Mouse (Mus musculus): ENCODE data around the gene Ubap1l. TPM values are rescaled to one million over a fixed set of nuclear protein-coding genes. Genes with fewer than 3 reads are reported as not detected.

The Ubap1l gene
- polyA plus RNA-seq, 1 experiment from 2014 or later, result 1.6 TPM

DNA sequence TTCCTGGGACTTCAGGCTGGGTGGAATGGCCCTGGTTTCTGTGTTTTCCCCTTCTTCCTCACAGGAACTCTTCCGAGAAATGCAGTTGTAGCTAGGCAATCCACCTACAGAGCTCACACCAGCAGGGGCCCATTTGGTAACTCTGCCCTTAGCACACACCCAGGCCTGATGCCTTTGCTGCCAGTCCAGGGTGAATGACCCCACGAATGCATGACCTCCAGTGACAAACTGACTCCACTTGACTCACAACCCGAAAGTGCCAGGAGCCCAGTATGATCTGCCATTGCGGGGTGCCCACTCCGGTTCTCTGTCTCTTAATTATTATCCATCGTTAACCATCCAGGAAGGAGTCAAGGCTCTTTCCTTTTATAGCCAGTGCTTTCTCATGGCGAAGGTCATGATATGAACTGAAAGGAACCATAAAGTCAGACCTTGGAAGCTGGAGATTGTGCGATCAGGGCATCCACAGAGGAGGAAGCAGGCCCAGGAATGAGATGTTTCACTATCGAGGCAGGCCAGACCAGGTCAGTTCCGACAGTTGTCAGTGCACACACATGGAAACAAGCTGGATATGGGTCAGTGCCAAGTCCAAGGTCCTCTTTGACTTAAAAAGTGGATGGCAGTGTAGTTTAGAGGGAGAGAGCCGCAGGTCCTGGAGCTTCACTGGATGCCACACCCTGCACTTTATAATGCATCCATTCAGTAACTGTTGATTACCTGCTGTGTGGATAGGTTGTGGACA lies 62.1 kb downstream of the Ubap1l start, which contains the start of gene Slc51b:
Gene Slc51b (minus strand): TSS at position 196 of the 742 bp plus-strand sequence.
- Histone ChIP-seq H3K36me3 (no peaks in the 10 kb centered on the region), H3K27me3 (replicated peaks) (no peaks in the 10 kb centered on the region), H3K4me1 (no peaks in the 10 kb centered on the region), H3K9me3 (no peaks in the 10 kb centered on the region), H3K27ac (no peak within 1 kb of the TSS), H3K4me2 (replicated peaks) (no peak within 1 kb of the TSS), H3K4me3 (no peak within 1 kb of the TSS), H3K9ac (no peak within 1 kb of the TSS)
- 84% methylated on average over 11 of the region's 11 CpGs for WGBS
- ATAC-seq (ENCODE audit: low FRiP score, low read depth), result no peak

DNA sequence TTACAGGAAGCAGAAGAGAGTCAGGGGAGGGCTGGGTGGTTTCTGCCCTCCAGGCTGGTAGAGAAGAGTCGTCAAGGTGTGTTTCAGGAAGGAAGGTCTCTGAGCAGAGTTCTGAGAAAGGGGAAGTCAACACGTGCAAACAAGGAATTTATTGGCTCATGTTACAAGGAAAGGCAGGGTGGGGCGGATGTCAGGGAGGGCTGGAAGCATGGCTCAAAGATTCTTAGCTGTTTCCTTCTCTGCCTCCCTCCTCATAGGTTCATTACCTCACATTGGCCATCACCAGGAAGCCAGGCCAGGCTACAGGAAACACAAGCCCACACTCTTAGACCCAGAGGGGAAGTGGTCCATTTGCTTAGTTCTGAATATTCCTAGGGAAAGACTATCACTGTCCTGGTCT lies 63.6 kb downstream of the Ubap1l start:
- no peak for ATAC-seq (ENCODE audit: low FRiP score, low read depth)
- H3K36me3 ChIP-seq, result no peaks in the 10 kb centered on the region
- H3K4me1 ChIP-seq, result no peaks in the 10 kb centered on the region
- H3K27me3 ChIP-seq (replicated peaks), result no peaks in the 10 kb centered on the region
- no peak overlapping the region for H3K9ac ChIP-seq
- H3K4me2 ChIP-seq (replicated peaks), result no peak overlapping the region
- no peak overlapping the region for H3K4me3 ChIP-seq
- H3K27ac ChIP-seq, result no peak overlapping the region
- no peaks in the 10 kb centered on the region for H3K9me3 ChIP-seq
- 45% methylated on average over 3 of the region's 3 CpGs for WGBS

DNA sequence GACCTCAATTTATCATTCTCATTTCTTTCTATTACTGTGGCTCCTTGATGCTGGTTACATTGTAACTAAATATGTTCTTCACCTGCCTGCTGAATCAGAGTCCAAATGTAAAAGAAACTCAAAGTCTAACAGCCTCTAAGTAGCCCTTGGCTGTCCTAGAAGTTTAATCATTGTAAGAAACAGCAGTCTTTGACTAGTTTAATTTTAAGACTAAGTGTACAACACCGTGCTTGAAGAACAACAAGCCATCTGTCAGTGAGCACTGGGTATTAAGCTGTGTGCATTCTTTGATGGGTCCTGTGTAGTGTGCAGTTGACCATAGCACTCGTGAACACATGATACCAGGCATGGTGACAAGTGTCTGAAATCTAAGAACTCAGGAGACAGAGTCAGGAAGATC lies 66.7 kb downstream of the Ubap1l start:
- no peak overlapping the region for H3K4me3 ChIP-seq
- H3K27ac ChIP-seq, result no peak overlapping the region
- H3K27me3 ChIP-seq (replicated peaks), result no peaks in the 10 kb centered on the region
- WGBS, result 84% methylated on average over 2 of the region's 2 CpGs
- no peak for ATAC-seq (ENCODE audit: low FRiP score, low read depth)
- H3K9ac ChIP-seq, result no peak overlapping the region
- H3K4me2 ChIP-seq (replicated peaks), result no peak overlapping the region
- H3K36me3 ChIP-seq, result no peaks in the 10 kb centered on the region
- no peaks in the 10 kb centered on the region for H3K9me3 ChIP-seq
- no peaks in the 10 kb centered on the region for H3K4me1 ChIP-seq

DNA sequence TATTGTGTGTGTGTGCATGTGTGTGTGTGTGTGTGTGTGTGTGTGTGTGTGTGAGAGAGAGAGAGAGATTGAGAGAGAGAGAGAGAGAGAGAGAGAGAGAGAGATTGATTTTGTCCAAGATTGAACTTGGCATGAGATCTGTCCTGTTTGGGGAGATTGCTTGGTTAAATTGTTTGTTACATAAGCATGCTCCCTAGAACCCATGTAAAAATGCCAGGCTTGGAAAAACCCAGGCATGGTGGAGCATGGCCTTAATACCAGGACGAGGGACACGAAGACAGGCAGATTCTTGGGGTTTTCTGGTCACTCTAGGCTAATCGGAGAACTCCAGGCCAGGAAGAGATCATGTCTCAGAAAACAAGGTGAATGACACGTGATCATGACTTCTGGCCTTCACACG lies 67.2 kb downstream of the Ubap1l start:
- ATAC-seq (ENCODE audit: low FRiP score, low read depth), result no peak
- WGBS, result 90% methylated on average over 5 of the region's 5 CpGs
- no peaks in the 10 kb centered on the region for H3K4me1 ChIP-seq
- no peaks in the 10 kb centered on the region for H3K36me3 ChIP-seq
- no peak overlapping the region for H3K4me3 ChIP-seq
- no peak overlapping the region for H3K9ac ChIP-seq
- H3K27me3 ChIP-seq (replicated peaks), result no peaks in the 10 kb centered on the region
- H3K27ac ChIP-seq, result no peak overlapping the region
- H3K9me3 ChIP-seq, result no peaks in the 10 kb centered on the region
- H3K4me2 ChIP-seq (replicated peaks), result no peak overlapping the region

Other genes with a start within 250 kb of the Ubap1l start
- 32.6 and 36.4 TPM in 2 replicates for gene Igdcc3, start 219.9 kb upstream of the Ubap1l start, polyA plus RNA-seq (2016; fragmentation: Nextera tagmentation; extraction: Ambion mirVana)
- 5.4 and 5.7 TPM in 2 replicates for gene Parp16, start 165.7 kb upstream of the Ubap1l start, polyA plus RNA-seq (2016; fragmentation: Nextera tagmentation; extraction: Ambion mirVana)
- gene Cilp, start 95.9 kb upstream of the Ubap1l start, polyA plus RNA-seq (2016; fragmentation: Nextera tagmentation; extraction: Ambion mirVana), result 0.33 and 0.47 TPM in 2 replicates
- gene Clpx, start 66.8 kb upstream of the Ubap1l start, polyA plus RNA-seq (2016; fragmentation: Nextera tagmentation; extraction: Ambion mirVana), result 41.9 and 46.2 TPM in 2 replicates
- 14.6 and 15.4 TPM in 2 replicates for gene Pdcd7, start 14.9 kb upstream of the Ubap1l start, polyA plus RNA-seq (2016; fragmentation: Nextera tagmentation; extraction: Ambion mirVana)
- gene Kbtbd13, start 30.6 kb downstream of the Ubap1l start, polyA plus RNA-seq (2016; fragmentation: Nextera tagmentation; extraction: Ambion mirVana), result 0.81 and 0.86 TPM in 2 replicates
- gene Rasl12, start 37.5 kb downstream of the Ubap1l start, polyA plus RNA-seq (2016; fragmentation: Nextera tagmentation; extraction: Ambion mirVana), result 6.6 and 8.3 TPM in 2 replicates
- not detected in 2 replicates for gene Slc51b, start 61.9 kb downstream of the Ubap1l start, polyA plus RNA-seq (2016; fragmentation: Nextera tagmentation; extraction: Ambion mirVana)
- 23.5 and 24.9 TPM in 2 replicates for gene Mtfmt, start 74.7 kb downstream of the Ubap1l start, polyA plus RNA-seq (2016; fragmentation: Nextera tagmentation; extraction: Ambion mirVana)
- 125 and 129 TPM in 2 replicates for gene Spg21, start 99.9 kb downstream of the Ubap1l start, polyA plus RNA-seq (2016; fragmentation: Nextera tagmentation; extraction: Ambion mirVana)
- 0.38 TPM in 1 of 2 replicates, not detected in the other for gene Ankdd1a, start 159.2 kb downstream of the Ubap1l start, polyA plus RNA-seq (2016; fragmentation: Nextera tagmentation; extraction: Ambion mirVana)
- gene Plekho2, start 219.0 kb downstream of the Ubap1l start, polyA plus RNA-seq (2016; fragmentation: Nextera tagmentation; extraction: Ambion mirVana), result 11.6 and 12.4 TPM in 2 replicates
- gene Pif1, start 226.1 kb downstream of the Ubap1l start, polyA plus RNA-seq (2016; fragmentation: Nextera tagmentation; extraction: Ambion mirVana), result 14.7 and 15.8 TPM in 2 replicates